Mouse (Mus musculus): ENCODE measurements around the gene Myo1f. TPM values are rescaled to one million over a fixed set of nuclear protein-coding genes. Genes with fewer than 3 reads are reported as not detected.

Myo1f gene
- polyA plus RNA-seq, 1 experiment = 5.1 TPM

DNA sequence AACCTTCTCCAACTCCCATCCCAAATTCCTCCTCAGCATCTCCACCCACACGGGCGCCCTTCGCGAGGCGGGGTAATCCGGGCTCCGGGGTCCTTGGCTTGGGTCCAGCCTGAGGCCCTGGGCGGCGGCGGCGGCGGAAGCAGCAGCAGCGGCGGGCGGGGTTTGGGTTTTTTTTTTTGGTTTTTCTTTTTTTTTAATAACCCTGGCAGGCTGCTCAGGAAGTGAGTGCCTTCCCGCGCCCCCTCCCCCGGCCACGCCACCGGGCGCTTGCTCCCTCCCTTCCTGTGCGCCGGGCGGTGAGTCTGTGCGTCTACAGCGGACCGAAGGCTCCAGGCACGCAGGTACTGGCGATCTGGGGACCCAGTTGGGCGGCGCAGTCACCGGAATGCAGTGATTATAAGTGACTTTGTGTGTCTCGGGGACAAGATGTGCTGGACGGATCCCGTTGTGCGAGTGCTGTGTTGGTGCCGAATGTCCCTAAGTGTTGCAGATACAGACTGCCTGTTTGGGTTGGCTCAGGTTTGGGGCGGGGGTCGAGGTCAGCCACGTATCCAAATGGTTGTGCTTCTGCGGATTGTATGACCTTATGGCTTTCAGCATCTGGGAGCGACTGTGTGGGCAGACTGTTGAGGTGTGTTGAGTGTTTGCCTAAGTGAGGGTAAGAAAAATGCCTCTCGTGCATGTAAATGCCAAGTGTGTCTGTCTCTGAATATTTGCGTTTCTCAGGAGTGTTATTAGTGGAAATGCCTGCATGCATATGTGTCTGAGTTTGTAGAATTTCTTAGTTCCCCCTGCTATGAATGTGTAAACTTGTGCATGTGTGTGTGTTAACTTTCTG is 31.4 kb upstream of the Myo1f start, which contains the start of gene Adamts10:
Gene Adamts10 (plus strand): TSS at position 287 of the 838 bp plus-strand sequence.
- Histone ChIP-seq H3K4me3 (ENCODE audit: low read depth, low read length) (peak within 1 kb of the TSS; percentile 79), H3K27me3 (ENCODE audit: control insufficient read depth, insufficient read depth, low read length) (no peaks in the 10 kb centered on the region), H3K36me3 (ENCODE audit: control insufficient read depth, insufficient read depth, low read length) (no peaks in the 10 kb centered on the region; the same call in 1 of the 2 replicates), H3K27ac (ENCODE audit: insufficient read depth, low read depth, low read length) (peak within 1 kb of the TSS; percentile 52), H3K4me1 (ENCODE audit: control insufficient read depth, insufficient read depth, insufficient read length, low read length) (peaks cover 6% of the 10 kb centered on the region)
- peak; percentile 50 for TF ChIP-seq POLR2A (IDR thresholded peaks at IDR 0.05; ENCODE audit: low read depth, low read length)
- TF ChIP-seq CTCF (IDR thresholded peaks at IDR 0.05; ENCODE audit: extremely low read depth, insufficient read length, insufficient replicate concordance, low read depth, low read length) = no peak
- WGBS = 1% methylated on average over 44 of the region's 44 CpGs

DNA sequence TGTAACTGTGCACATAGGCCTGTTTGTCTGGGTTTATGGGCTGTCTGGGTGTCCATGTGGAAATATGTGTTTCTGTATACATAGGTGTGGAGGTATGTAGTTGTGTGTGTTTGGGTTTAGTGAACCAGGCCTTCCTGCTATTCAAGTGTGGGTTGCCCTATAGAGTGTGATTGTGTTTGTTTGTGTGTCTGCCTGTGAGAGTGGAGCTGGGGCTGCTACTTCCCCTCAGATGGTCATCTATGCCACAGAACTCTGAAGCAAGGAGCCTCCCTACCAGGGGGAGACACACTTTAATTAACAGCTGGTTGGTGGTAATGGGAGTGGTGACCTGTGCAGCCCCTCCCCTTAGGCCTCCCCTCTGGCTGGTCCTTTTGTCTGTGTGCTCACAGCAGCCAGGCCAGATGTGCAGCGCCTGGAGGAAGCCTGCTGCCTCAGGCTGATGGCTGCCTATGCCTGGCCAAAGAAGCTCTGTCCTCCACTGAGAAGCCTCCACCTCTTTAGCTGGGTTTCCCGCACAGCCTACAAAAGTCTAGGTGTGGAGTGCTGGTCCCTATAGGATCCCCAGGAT is 30.6 kb upstream of the Myo1f start:
- no peaks in the 10 kb centered on the region; the same call in 1 of the 2 replicates for H3K36me3 ChIP-seq (ENCODE audit: control insufficient read depth, insufficient read depth, low read length)
- peaks cover 6% of the 10 kb centered on the region for H3K4me1 ChIP-seq (ENCODE audit: control insufficient read depth, insufficient read depth, insufficient read length, low read length)
- H3K27me3 ChIP-seq (ENCODE audit: control insufficient read depth, insufficient read depth, low read length) = no peaks in the 10 kb centered on the region
- H3K27ac ChIP-seq (ENCODE audit: insufficient read depth, low read depth, low read length) = no peak overlapping the region; the same call in 1 of the 2 replicates
- TF ChIP-seq CTCF (IDR thresholded peaks at IDR 0.05; ENCODE audit: extremely low read depth, insufficient read length, insufficient replicate concordance, low read depth, low read length) (no peak), POLR2A (IDR thresholded peaks at IDR 0.05; ENCODE audit: low read depth, low read length) (no peak)
- H3K4me3 ChIP-seq (ENCODE audit: low read depth, low read length) = peak overlapping the region; percentile 37
- 66% methylated on average over 2 of the region's 2 CpGs for WGBS

DNA sequence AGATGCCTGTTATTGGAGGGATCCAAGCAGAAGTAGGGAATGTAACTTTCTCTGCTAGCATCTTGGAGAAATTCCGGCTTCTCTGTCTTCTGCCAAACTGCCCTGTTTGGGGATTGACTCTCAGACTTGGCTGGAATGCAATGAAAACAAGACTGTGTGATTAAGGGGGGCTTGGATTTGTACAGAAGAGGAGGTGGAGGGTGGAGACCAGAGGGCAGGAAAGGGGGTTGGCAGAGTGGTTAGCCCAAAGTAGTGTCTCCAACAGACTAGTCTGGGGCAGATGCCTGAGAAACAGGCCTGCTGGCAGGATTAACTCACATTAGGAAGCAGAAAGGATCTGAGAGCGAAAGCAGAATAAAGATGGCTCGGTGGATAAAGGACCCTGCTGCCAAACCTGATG is 29.0 kb upstream of the Myo1f start:
- Histone ChIP-seq H3K27ac (ENCODE audit: insufficient read depth, low read depth, low read length) (no peak overlapping the region), H3K4me1 (ENCODE audit: control insufficient read depth, insufficient read depth, insufficient read length, low read length) (peaks cover 6% of the 10 kb centered on the region), H3K27me3 (ENCODE audit: control insufficient read depth, insufficient read depth, low read length) (no peaks in the 10 kb centered on the region), H3K36me3 (ENCODE audit: control insufficient read depth, insufficient read depth, low read length) (peaks cover 2% of the 10 kb centered on the region; the same call in 1 of the 2 replicates), H3K4me3 (ENCODE audit: low read depth, low read length) (no peak overlapping the region)
- WGBS = 74% methylated on average over 3 of the region's 3 CpGs
- TF ChIP-seq CTCF (IDR thresholded peaks at IDR 0.05; ENCODE audit: extremely low read depth, insufficient read length, insufficient replicate concordance, low read depth, low read length) (no peak), POLR2A (IDR thresholded peaks at IDR 0.05; ENCODE audit: low read depth, low read length) (no peak)

DNA sequence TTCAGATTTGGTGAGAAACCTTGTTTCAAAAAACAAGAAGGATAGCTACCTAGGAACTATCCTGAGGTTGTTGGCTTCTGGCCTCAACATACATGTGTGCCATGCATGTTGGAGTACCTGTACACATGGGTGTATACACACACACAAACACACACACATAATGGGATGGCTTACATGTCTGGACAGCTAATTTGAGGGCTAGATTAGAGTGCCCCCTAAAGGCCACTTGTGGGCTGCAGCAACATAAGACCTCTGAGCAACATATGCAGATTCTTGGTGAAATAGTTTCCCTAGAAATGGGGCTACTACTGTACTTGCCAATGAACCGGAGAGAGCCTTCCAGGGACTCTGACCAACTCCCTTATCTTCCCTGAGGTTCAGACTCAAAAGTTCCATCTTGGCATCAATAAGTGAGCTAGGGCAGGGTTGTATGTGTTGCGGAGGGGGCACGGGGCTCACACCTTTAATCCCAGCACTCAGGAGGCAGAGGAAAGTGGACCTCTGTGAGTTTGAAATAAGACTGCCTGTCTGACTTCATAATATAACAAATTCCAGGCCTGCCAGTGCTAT is 16.3 kb upstream of the Myo1f start:
- peaks cover 2% of the 10 kb centered on the region; the same call in 1 of the 2 replicates for H3K36me3 ChIP-seq (ENCODE audit: control insufficient read depth, insufficient read depth, low read length)
- H3K4me1 ChIP-seq (ENCODE audit: control insufficient read depth, insufficient read depth, insufficient read length, low read length) = no peaks in the 10 kb centered on the region
- WGBS = 81% methylated on average over 3 of the region's 3 CpGs
- no peak overlapping the region for H3K4me3 ChIP-seq (ENCODE audit: low read depth, low read length)
- H3K27me3 ChIP-seq (ENCODE audit: control insufficient read depth, insufficient read depth, low read length) = no peaks in the 10 kb centered on the region
- TF ChIP-seq CTCF (IDR thresholded peaks at IDR 0.05; ENCODE audit: extremely low read depth, insufficient read length, insufficient replicate concordance, low read depth, low read length) (no peak), POLR2A (IDR thresholded peaks at IDR 0.05; ENCODE audit: low read depth, low read length) (no peak)
- H3K27ac ChIP-seq (ENCODE audit: insufficient read depth, low read depth, low read length) = no peak overlapping the region

DNA sequence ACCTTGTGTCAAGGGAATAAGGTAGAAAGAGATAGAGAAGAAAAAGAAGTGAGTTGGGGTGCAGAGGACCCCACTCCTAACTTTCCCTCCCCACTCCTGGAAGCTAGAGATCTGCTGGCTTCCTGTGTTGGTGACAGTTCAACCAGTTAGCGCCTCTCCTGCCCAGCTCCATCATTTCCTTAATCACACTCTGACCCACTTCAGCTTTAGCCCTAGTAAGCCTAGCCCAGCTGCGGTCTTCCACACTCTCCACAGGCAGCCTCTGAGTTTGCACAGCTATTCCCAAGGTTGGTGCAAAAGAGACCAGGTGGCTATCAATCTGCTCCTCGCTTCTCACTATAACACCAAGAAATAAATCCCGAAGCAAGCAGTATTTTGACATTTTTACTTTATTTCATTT is 15.6 kb upstream of the Myo1f start:
- TF ChIP-seq CTCF (IDR thresholded peaks at IDR 0.05; ENCODE audit: extremely low read depth, insufficient read length, insufficient replicate concordance, low read depth, low read length) = no peak
- no peak for TF ChIP-seq POLR2A (IDR thresholded peaks at IDR 0.05; ENCODE audit: low read depth, low read length)
- WGBS = 94% methylated on average over 4 of the region's 4 CpGs
- no peaks in the 10 kb centered on the region for H3K27me3 ChIP-seq (ENCODE audit: control insufficient read depth, insufficient read depth, low read length)
- H3K36me3 ChIP-seq (ENCODE audit: control insufficient read depth, insufficient read depth, low read length) = no peaks in the 10 kb centered on the region; the same call in 1 of the 2 replicates
- H3K27ac ChIP-seq (ENCODE audit: insufficient read depth, low read depth, low read length) = no peak overlapping the region
- no peaks in the 10 kb centered on the region for H3K4me1 ChIP-seq (ENCODE audit: control insufficient read depth, insufficient read depth, insufficient read length, low read length)
- H3K4me3 ChIP-seq (ENCODE audit: low read depth, low read length) = no peak overlapping the region

DNA sequence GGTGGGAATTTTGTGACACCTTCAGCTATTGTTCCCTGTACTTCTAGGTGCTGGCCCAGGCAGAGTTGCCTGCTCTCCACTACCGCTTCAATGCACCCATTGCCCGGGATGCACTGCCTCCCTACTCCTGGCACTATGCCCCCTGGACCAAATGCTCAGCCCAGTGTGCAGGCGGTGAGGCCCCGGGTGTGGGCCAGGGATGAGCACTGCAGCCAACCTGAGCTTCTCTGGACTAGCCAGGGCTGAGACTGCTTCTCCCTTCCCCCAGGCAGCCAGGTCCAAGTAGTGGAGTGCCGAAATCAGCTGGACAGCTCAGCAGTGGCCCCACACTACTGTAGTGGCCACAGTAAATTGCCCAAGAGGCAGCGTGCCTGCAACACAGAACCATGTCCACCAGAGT is 6.3 kb upstream of the Myo1f start:
- no peak overlapping the region for H3K4me3 ChIP-seq (ENCODE audit: low read depth, low read length)
- H3K27me3 ChIP-seq (ENCODE audit: control insufficient read depth, insufficient read depth, low read length) = no peaks in the 10 kb centered on the region
- no peak for TF ChIP-seq CTCF (IDR thresholded peaks at IDR 0.05; ENCODE audit: extremely low read depth, insufficient read length, insufficient replicate concordance, low read depth, low read length)
- no peak for TF ChIP-seq POLR2A (IDR thresholded peaks at IDR 0.05; ENCODE audit: low read depth, low read length)
- 87% methylated on average over 6 of the region's 6 CpGs for WGBS
- H3K36me3 ChIP-seq (ENCODE audit: control insufficient read depth, insufficient read depth, low read length) = peaks cover 3% of the 10 kb centered on the region; the same call in 1 of the 2 replicates
- no peak overlapping the region for H3K27ac ChIP-seq (ENCODE audit: insufficient read depth, low read depth, low read length)
- H3K4me1 ChIP-seq (ENCODE audit: control insufficient read depth, insufficient read depth, insufficient read length, low read length) = no peaks in the 10 kb centered on the region

DNA sequence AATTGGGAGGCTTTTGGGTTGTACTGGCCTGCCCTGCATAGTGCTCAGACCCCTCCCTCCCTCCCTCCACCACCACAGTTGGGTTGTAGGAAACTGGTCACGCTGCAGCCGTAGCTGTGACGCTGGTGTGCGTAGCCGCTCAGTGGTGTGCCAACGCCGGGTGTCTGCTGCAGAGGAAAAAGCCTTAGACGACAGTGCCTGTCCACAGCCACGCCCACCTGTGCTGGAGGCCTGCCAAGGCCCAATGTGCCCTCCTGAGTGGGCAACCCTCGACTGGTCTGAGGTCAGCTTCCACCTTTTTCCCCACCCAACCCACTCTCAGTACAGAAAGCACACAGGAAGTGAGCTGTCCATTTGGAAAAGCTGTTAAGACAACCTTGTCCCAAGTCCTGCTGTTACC is 5.1 kb upstream of the Myo1f start:
- TF ChIP-seq CTCF (IDR thresholded peaks at IDR 0.05; ENCODE audit: extremely low read depth, insufficient read length, insufficient replicate concordance, low read depth, low read length) (no peak), POLR2A (IDR thresholded peaks at IDR 0.05; ENCODE audit: low read depth, low read length) (no peak)
- no peak overlapping the region for H3K4me3 ChIP-seq (ENCODE audit: low read depth, low read length)
- H3K4me1 ChIP-seq (ENCODE audit: control insufficient read depth, insufficient read depth, insufficient read length, low read length) = no peaks in the 10 kb centered on the region
- WGBS = 61% methylated on average over 10 of the region's 10 CpGs
- no peak overlapping the region for H3K27ac ChIP-seq (ENCODE audit: insufficient read depth, low read depth, low read length)
- peaks cover 1% of the 10 kb centered on the region; the same call in 1 of the 2 replicates for H3K36me3 ChIP-seq (ENCODE audit: control insufficient read depth, insufficient read depth, low read length)
- H3K27me3 ChIP-seq (ENCODE audit: control insufficient read depth, insufficient read depth, low read length) = no peaks in the 10 kb centered on the region
